Mouse (Mus musculus): Measurements from ENCODE around the gene Coa3. TPM values are rescaled to one million over a fixed set of nuclear protein-coding genes. Genes with fewer than 3 reads are reported as not detected.
"Not testable (repeated sequence)": the region's sequence is repeated elsewhere in the genome, so short reads cannot be mapped to it uniquely, and the experiment has no call there.

Coa3 gene
- total and polyA plus RNA-seq, 3 experiments: 117 to 285 (median 177) TPM

GRCm38 (mm10) chr11:101327311-101327710 is 48.4 kb upstream of the Coa3 start:
- H3K27ac ChIP-seq (ENCODE audit: insufficient read depth, low read depth): no peak overlapping the region
- no peaks in the 10 kb centered on the region for H3K9me3 ChIP-seq (replicated peaks; ENCODE audit: low read length)
- peaks cover 46 to 84% of the 10 kb centered on the region in 2 experiments for H3K36me3 ChIP-seq (replicated peaks in 1 of 2; ENCODE audit: control insufficient read depth in 1 of 2, insufficient read depth in 1 of 2, low read length in 1 of 2)
- in situ Hi-C loops (cut with MboI; ENCODE audit: low pct_ligation_motif_present, low pct_unique_long_range_greater_than_20kb, low sequenced_read_pairs) (no loop called here), dilution Hi-C loops (cut with MboI; ENCODE audit: extremely low pct_ligation_motif_present, extremely low pct_unique_long_range_greater_than_20kb, low sequenced_read_pairs) (no loop called here)
- no peaks in the 10 kb centered on the region for H3K79me2 ChIP-seq (replicated peaks; ENCODE audit: control insufficient read depth, extremely low read depth, insufficient read depth, poor library complexity, severe bottlenecking)
- no peak overlapping the region for H3K4me2 ChIP-seq (ENCODE audit: insufficient read depth, low read depth, poor library complexity, severe bottlenecking)
- no peaks in the 10 kb centered on the region for H3K27me3 ChIP-seq (replicated peaks)
- no peak for TF ChIP-seq MAX (IDR thresholded peaks at IDR 0.05; ENCODE audit: low read length)
- TF ChIP-seq ELF1 (IDR thresholded peaks at IDR 0.05; ENCODE audit: low read depth, low read length): no peak
- peak; percentile 26; the same call in 1 of the 2 replicates for TF ChIP-seq POLR2A (IDR thresholded peaks at IDR 0.05; ENCODE audit: low read depth, low read length)
- TF ChIP-seq TBP (conservative IDR thresholded peaks at IDR 0.05; ENCODE audit: low read depth, low read length): no peak
- TF ChIP-seq MEF2A (IDR thresholded peaks at IDR 0.05; ENCODE audit: borderline replicate concordance, low read depth, low read length): no peak
- TF ChIP-seq GABPA (IDR thresholded peaks at IDR 0.05; ENCODE audit: insufficient replicate concordance, low read depth, low read length): no peak
- peak; percentile 74; the same call in 1 of the 2 replicates for TF ChIP-seq POLR2AphosphoS2 (IDR thresholded peaks at IDR 0.05; ENCODE audit: low read depth, low read length)
- TF ChIP-seq NRF1 (IDR thresholded peaks at IDR 0.05; ENCODE audit: low read depth, low read length): no peak
- TF ChIP-seq IRF4 (IDR thresholded peaks at IDR 0.05; ENCODE audit: low read depth, low read length): no peak
- no peak for TF ChIP-seq ETS1 (conservative IDR thresholded peaks at IDR 0.05; ENCODE audit: low read depth, low read length)
- no peak for TF ChIP-seq ZNF384 (IDR thresholded peaks at IDR 0.05; ENCODE audit: low read depth, low read length)
- no peak for TF ChIP-seq ZMIZ1 (IDR thresholded peaks at IDR 0.05; ENCODE audit: low read depth, low read length)
- no peak overlapping the region for H3K4me3 ChIP-seq (replicated peaks in 1 of 3; ENCODE audit: low read depth in 2 of 3, low read length in 2 of 3, poor library complexity in 1 of 3)
- no peak for DNase-seq (ENCODE audit: extremely low read depth)
- no peak overlapping the region for H3K9ac ChIP-seq (ENCODE audit: insufficient read depth, low read depth)
- H3K4me1 ChIP-seq (ENCODE audit: control insufficient read depth in 1 of 2, insufficient read depth in 2 of 2): peaks cover 0 to 4% of the 10 kb centered on the region in 2 experiments; a peak in 1 of 4 replicates

- H3K27me3 ChIP-seq (replicated peaks): no peaks in the 10 kb centered on the region
- H3K4me1 ChIP-seq (ENCODE audit: control insufficient read depth in 1 of 2, insufficient read depth in 2 of 2): peaks cover 0 to 6% of the 10 kb centered on the region in 2 experiments; a peak in 1 of 4 replicates
- peaks cover 58 to 84% of the 10 kb centered on the region in 2 experiments for H3K36me3 ChIP-seq (replicated peaks in 1 of 2; ENCODE audit: control insufficient read depth in 1 of 2, insufficient read depth in 1 of 2, low read length in 1 of 2)
- no peak overlapping the region for H3K9ac ChIP-seq (ENCODE audit: insufficient read depth, low read depth)
- dilution Hi-C loops (cut with MboI; ENCODE audit: extremely low pct_ligation_motif_present, extremely low pct_unique_long_range_greater_than_20kb, low sequenced_read_pairs) (no loop called here), in situ Hi-C loops (cut with MboI; ENCODE audit: low pct_ligation_motif_present, low pct_unique_long_range_greater_than_20kb, low sequenced_read_pairs) (no loop called here)
- DNase-seq (ENCODE audit: extremely low read depth): no peak
- no peaks in the 10 kb centered on the region for H3K79me2 ChIP-seq (replicated peaks; ENCODE audit: control insufficient read depth, extremely low read depth, insufficient read depth, poor library complexity, severe bottlenecking)
- TF ChIP-seq POLR2AphosphoS2 (IDR thresholded peaks at IDR 0.05; ENCODE audit: low read depth, low read length) (peak; percentile 81), UBTF (IDR thresholded peaks at IDR 0.05; ENCODE audit: low read depth, low read length) (no peak)
- H3K4me3 ChIP-seq (replicated peaks in 1 of 3; ENCODE audit: low read depth in 2 of 3, low read length in 2 of 3, poor library complexity in 1 of 3): no peak overlapping the region
- H3K27ac ChIP-seq (ENCODE audit: insufficient read depth, low read depth): no peak overlapping the region
- no peaks in the 10 kb centered on the region for H3K9me3 ChIP-seq (replicated peaks; ENCODE audit: low read length)
- no peak overlapping the region for H3K4me2 ChIP-seq (ENCODE audit: insufficient read depth, low read depth, poor library complexity, severe bottlenecking)
Measured at GRCm38 (mm10) chr11:101326147-101326546, 47.2 kb upstream of the Coa3 start.

GRCm38 (mm10) chr11:101325201-101325600 is 46.3 kb upstream of the Coa3 start:
- H3K9ac ChIP-seq (ENCODE audit: insufficient read depth, low read depth); dilution Hi-C loops (cut with MboI; ENCODE audit: extremely low pct_ligation_motif_present, extremely low pct_unique_long_range_greater_than_20kb, low sequenced_read_pairs); H3K27me3 ChIP-seq (replicated peaks); H3K4me3 ChIP-seq (replicated peaks in 1 of 3; ENCODE audit: low read depth in 2 of 3, low read length in 2 of 3, poor library complexity in 1 of 3); H3K27ac ChIP-seq (ENCODE audit: insufficient read depth, low read depth); DNase-seq (ENCODE audit: extremely low read depth); H3K4me1 ChIP-seq (ENCODE audit: control insufficient read depth in 1 of 2, insufficient read depth in 2 of 2); H3K4me2 ChIP-seq (ENCODE audit: insufficient read depth, low read depth, poor library complexity, severe bottlenecking); H3K79me2 ChIP-seq (replicated peaks; ENCODE audit: control insufficient read depth, extremely low read depth, insufficient read depth, poor library complexity, severe bottlenecking); in situ Hi-C loops (cut with MboI; ENCODE audit: low pct_ligation_motif_present, low pct_unique_long_range_greater_than_20kb, low sequenced_read_pairs); H3K9me3 ChIP-seq (replicated peaks; ENCODE audit: low read length): not testable (repeated sequence)
- H3K36me3 ChIP-seq (replicated peaks in 1 of 2; ENCODE audit: control insufficient read depth in 1 of 2, insufficient read depth in 1 of 2, low read length in 1 of 2): peaks cover 66 to 87% of the 10 kb centered on the region in 2 experiments
- TF ChIP-seq ZMIZ1 (IDR thresholded peaks at IDR 0.05; ENCODE audit: low read depth, low read length): 0 out of 2 replicates have a peak, but pooled peaks have one; percentile 33
